Mouse (Mus musculus) limb, embryonic 15.5 days (tissue): Measurements from ENCODE around the gene Majin. TPM values are rescaled to one million over a fixed set of nuclear protein-coding genes. Genes with fewer than 3 reads are reported as not detected.

Experiments used
- ATAC-seq: fragments of 200-750 bp; cut with Nextera tagmentation; 2 replicates; pipeline ENCODE4 v1.8.0; 2017; ENCODE audit warnings: low read depth, moderate TSS enrichment; ENCODE audit not compliant: insufficient number of reproducible peaks, low FRiP score, low TSS enrichment
- H3K27ac ChIP-seq: fragments of 300-500 bp; sonication (generic); 2 replicates; pipeline ENCODE4 v1.5.1; 2015; ENCODE audit warnings: moderate library complexity, mild to moderate bottlenecking, inconsistent platforms
- H3K27me3 ChIP-seq: fragments of 300-500 bp; sonication (generic); 2 replicates; pipeline ENCODE4 v1.6.1; 2015; ENCODE audit warnings: inconsistent platforms
- H3K36me3 ChIP-seq: fragments of 300-500 bp; sonication (generic); 2 replicates; pipeline ENCODE4 v1.6.1; 2015; ENCODE audit warnings: inconsistent platforms
- H3K4me1 ChIP-seq: fragments of 300-500 bp; sonication (generic); 2 replicates; pipeline ENCODE4 v1.6.1; 2015; ENCODE audit warnings: inconsistent platforms
- H3K4me2 ChIP-seq: fragments of 300-500 bp; sonication (generic); 2 replicates; pipeline ENCODE4 v1.6.1; 2015; ENCODE audit warnings: mild to moderate bottlenecking, inconsistent platforms
- H3K4me3 ChIP-seq: fragments of 300-500 bp; sonication (generic); 2 replicates; pipeline ENCODE4 v1.5.1; 2015; ENCODE audit warnings: mild to moderate bottlenecking, inconsistent platforms
- H3K9ac ChIP-seq: fragments of 300-500 bp; sonication (generic); 2 replicates; pipeline ENCODE4 v1.6.1; 2015; ENCODE audit warnings: inconsistent platforms
- H3K9me3 ChIP-seq: fragments of 300-500 bp; sonication (generic); 2 replicates; pipeline ENCODE4 v1.6.1; 2016; ENCODE audit warnings: inconsistent platforms
- WGBS: fragments of 180-500 bp; shearing (Covaris S2); methylation state at CpG from one replicate; pipeline ENCODE4 v1.1.7; 2015; 5-methylcytosine and 5-hydroxymethylcytosine counted together
- microRNA counts: library from miRNA; unstranded; fragments of <30 nt; microRNA quantifications from one replicate; lab custom pipeline; 2016
- microRNA-seq: library from miRNA; unstranded; fragments of <30 nt; microRNA quantifications from one replicate; pipeline ENCODE4, GENCODE M21; 2016
- polyA plus RNA-seq: library from polyadenylated mRNA; unstranded; fragments of >200 nt; fragmentation: Nextera tagmentation; extraction: Ambion mirVana; gene quantifications from 2 replicates; pipeline ENCODE4 v1.2.1, GENCODE M21; 2015

Gene Majin
- polyA plus RNA-seq, 1 experiment from 2014 or later: not detected

DNA sequence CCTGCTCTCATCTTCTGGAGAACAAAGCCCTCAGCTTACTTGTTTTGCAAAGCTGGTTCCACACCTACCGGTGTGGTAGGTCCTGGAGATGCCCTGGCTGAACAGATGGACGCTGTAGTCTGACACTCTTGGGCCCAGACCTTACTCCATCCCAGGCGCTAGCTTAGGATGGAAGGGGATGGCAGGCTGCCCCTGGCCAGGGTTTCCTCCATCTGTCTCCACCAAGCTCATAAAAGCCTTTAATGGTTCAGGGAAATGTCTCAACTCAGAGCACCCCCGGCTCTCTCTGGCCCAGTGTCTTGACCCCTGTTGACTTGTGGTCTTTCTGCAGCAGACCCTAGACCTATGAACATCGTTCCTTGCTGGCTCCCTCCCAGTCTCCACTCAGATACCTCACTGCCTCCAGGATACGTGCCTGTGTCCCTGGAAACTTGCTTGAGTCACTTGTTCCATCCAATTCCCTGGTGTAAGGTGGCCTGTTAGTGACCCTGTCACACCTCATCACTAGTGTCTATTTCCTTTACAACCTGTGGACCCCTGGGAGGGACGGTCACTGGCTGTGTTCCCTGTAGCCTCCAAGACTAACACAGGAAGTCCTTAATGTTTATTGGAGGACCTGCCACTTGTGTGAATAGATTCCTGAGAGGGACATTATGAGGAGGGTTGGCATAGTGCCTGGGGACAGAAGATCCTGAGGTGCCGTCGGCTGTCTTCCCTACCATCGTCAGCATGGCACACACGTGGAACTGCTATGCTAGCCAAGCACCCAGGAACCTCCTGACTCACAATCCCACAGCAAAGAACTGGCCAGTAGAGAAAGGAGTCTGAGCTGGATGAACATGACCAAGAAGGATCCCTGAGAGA is 83.3 kb downstream of the Majin start:
- no peak overlapping the region for H3K27ac ChIP-seq
- no peak overlapping the region for H3K4me3 ChIP-seq
- no peak overlapping the region for H3K4me2 ChIP-seq
- H3K4me1 ChIP-seq: peaks cover 20% of the 10 kb centered on the region
- peaks cover 2% of the 10 kb centered on the region; the same call in 1 of the 2 replicates for H3K36me3 ChIP-seq
- no peaks in the 10 kb centered on the region for H3K27me3 ChIP-seq
- WGBS: 36% methylated on average over 11 of the region's 11 CpGs
- H3K9me3 ChIP-seq: no peaks in the 10 kb centered on the region
- no peak for ATAC-seq
- no peak overlapping the region for H3K9ac ChIP-seq

- Histone ChIP-seq H3K4me2 (no peak overlapping the region), H3K9ac (no peak overlapping the region), H3K9me3 (no peaks in the 10 kb centered on the region), H3K4me1 (peaks cover 17% of the 10 kb centered on the region), H3K27ac (no peak overlapping the region), H3K27me3 (no peaks in the 10 kb centered on the region), H3K4me3 (no peak overlapping the region), H3K36me3 (no peaks in the 10 kb centered on the region)
- no peak for ATAC-seq
- 10% methylated on average over 8 of the region's 8 CpGs for WGBS
These were observed 84.0 kb downstream of the Majin start for GRCm38 (mm10) chr19:6268170-6268528.

GRCm38 (mm10) chr19:6268670-6269132 is 84.5 kb downstream of the Majin start:
- no peak overlapping the region for H3K4me2 ChIP-seq
- no peak overlapping the region for H3K27ac ChIP-seq
- H3K36me3 ChIP-seq: no peaks in the 10 kb centered on the region
- no peaks in the 10 kb centered on the region for H3K9me3 ChIP-seq
- H3K4me3 ChIP-seq: no peak overlapping the region
- peaks cover 17% of the 10 kb centered on the region for H3K4me1 ChIP-seq
- ATAC-seq: no peak
- H3K9ac ChIP-seq: no peak overlapping the region
- H3K27me3 ChIP-seq: no peaks in the 10 kb centered on the region
- 77% methylated on average over 7 of the region's 7 CpGs for WGBS

GRCm38 (mm10) chr19:6269798-6270475 is 85.7 kb downstream of the Majin start:
- Histone ChIP-seq H3K4me3 (no peak overlapping the region), H3K4me1 (peaks cover 16% of the 10 kb centered on the region), H3K9me3 (no peaks in the 10 kb centered on the region), H3K27ac (no peak overlapping the region), H3K9ac (no peak overlapping the region), H3K4me2 (no peak overlapping the region), H3K36me3 (no peaks in the 10 kb centered on the region), H3K27me3 (no peaks in the 10 kb centered on the region)
- ATAC-seq: no peak
- 81% methylated on average over 8 of the region's 8 CpGs for WGBS

GRCm38 (mm10) chr19:6270661-6271060 is 86.5 kb downstream of the Majin start:
- H3K9ac ChIP-seq: no peak overlapping the region
- H3K27me3 ChIP-seq: no peaks in the 10 kb centered on the region
- no peak overlapping the region for H3K4me2 ChIP-seq
- ATAC-seq: no peak
- no peaks in the 10 kb centered on the region for H3K9me3 ChIP-seq
- H3K27ac ChIP-seq: no peak overlapping the region
- H3K4me1 ChIP-seq: peaks cover 21% of the 10 kb centered on the region
- H3K36me3 ChIP-seq: no peaks in the 10 kb centered on the region
- no peak overlapping the region for H3K4me3 ChIP-seq
- 63% methylated on average over 9 of the region's 9 CpGs for WGBS

DNA sequence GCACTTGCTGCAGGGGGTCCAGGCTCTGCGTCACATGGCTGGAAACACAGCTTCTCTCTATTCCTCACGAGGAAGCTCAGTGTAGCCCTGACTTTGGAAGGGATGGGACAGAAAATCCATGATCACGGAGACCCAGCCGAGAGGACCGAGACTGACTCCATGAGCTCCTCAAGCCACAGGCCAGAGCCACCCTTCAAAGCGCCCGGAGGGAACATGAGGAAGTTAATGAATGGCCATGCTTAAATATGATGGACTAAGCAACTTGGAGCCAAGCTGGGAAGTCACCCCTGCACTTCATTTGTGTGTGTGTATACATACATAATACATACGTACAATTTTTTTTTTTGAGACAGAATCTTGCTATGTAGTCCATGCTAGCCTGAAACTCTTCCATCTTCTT is 87.0 kb downstream of the Majin start:
- Histone ChIP-seq H3K9ac (no peak overlapping the region), H3K9me3 (no peaks in the 10 kb centered on the region)
- 43% methylated on average over 8 of the region's 8 CpGs for WGBS

GRCm38 (mm10) chr19:6272053-6272452 is 87.9 kb downstream of the Majin start:
- H3K9me3 ChIP-seq: no peaks in the 10 kb centered on the region
- H3K9ac ChIP-seq: no peak overlapping the region
- ATAC-seq: no peak
- H3K36me3 ChIP-seq: no peaks in the 10 kb centered on the region
- peaks cover 28% of the 10 kb centered on the region for H3K4me1 ChIP-seq
- no peak overlapping the region for H3K4me2 ChIP-seq
- H3K27ac ChIP-seq: no peak overlapping the region
- 67% methylated on average over 7 of the region's 7 CpGs for WGBS
- no peaks in the 10 kb centered on the region for H3K27me3 ChIP-seq
- H3K4me3 ChIP-seq: no peak overlapping the region

More for the DNA sequence above, 87.0 kb downstream of the Majin start:
- H3K27ac ChIP-seq: no peak overlapping the region
- H3K4me2 ChIP-seq: no peak overlapping the region
- peaks cover 27% of the 10 kb centered on the region for H3K4me1 ChIP-seq
- no peaks in the 10 kb centered on the region for H3K27me3 ChIP-seq
- ATAC-seq: no peak
- H3K4me3 ChIP-seq: no peak overlapping the region
- H3K36me3 ChIP-seq: no peaks in the 10 kb centered on the region

- Histone ChIP-seq H3K4me3 (no peak overlapping the region), H3K4me1 (peaks cover 26% of the 10 kb centered on the region), H3K27ac (peak overlapping the region; percentile 59), H3K36me3 (no peaks in the 10 kb centered on the region), H3K9ac (no peak overlapping the region), H3K27me3 (no peaks in the 10 kb centered on the region), H3K4me2 (no peak overlapping the region), H3K9me3 (no peaks in the 10 kb centered on the region)
- 65% methylated on average over 4 of the region's 4 CpGs for WGBS
- no peak for ATAC-seq
These were observed 88.5 kb downstream of the Majin start for GRCm38 (mm10) chr19:6272738-6273137.

DNA sequence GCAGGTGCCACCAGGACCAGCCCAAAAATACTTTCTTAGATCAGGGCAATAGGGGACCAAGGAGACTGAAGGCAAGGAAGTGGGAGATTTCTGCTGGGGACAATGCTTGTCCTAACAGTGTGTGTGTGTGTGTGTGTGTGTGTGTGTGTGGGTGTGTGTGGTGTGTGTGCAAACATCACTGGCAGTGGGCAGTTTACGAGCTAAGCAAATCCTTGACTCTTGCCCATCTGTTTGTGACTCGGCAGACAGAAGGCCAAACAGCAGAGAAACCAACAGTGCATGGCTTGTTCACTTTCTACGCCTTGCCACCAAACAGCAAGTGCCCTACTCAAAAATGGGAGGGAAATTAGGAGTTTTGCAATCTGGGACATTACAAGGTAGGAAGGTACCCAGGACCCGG is 89.4 kb downstream of the Majin start:
- Histone ChIP-seq H3K4me1 (peaks cover 28% of the 10 kb centered on the region), H3K4me3 (no peak overlapping the region), H3K9me3 (no peaks in the 10 kb centered on the region), H3K27me3 (no peaks in the 10 kb centered on the region), H3K36me3 (no peaks in the 10 kb centered on the region), H3K4me2 (no peak overlapping the region), H3K9ac (no peak overlapping the region), H3K27ac (no peak overlapping the region)
- ATAC-seq: no peak
- WGBS: 72% methylated on average over 4 of the region's 4 CpGs

MicroRNAs encoded within 50 kb of the gene (microRNA counts, 519-probe panel; counts per million panel counts)
- microRNA mmu-miR-192 (lab: Ali Mortazavi, UCI): 1,921 counts per million, percentile 32 among the panel's probes with 10 or more counts

Small RNA genes within 50 kb of the gene (microRNA-seq; reads per million reads assigned to microRNA genes)
- gene Mir192 (67.5 reads per million, percentile 45 among the genes with 10 or more reads in this experiment), gene Mir194-2 (42.6 reads per million, percentile 39 among the genes with 10 or more reads in this experiment)

Other genes starting within 250 kb of the Majin start
- 56.9 and 61.0 TPM in 2 replicates for gene Pola2, start 220.2 kb upstream of the Majin start, polyA plus RNA-seq
- not detected in 2 replicates for gene Slc22a20, start 198.2 kb upstream of the Majin start, polyA plus RNA-seq
- 21.1 and 26.0 TPM in 2 replicates for gene Capn1, start 168.5 kb upstream of the Majin start, polyA plus RNA-seq
- 34.1 and 34.5 TPM in 2 replicates for gene Syvn1, start 137.8 kb upstream of the Majin start, polyA plus RNA-seq
- gene Mrpl49, start 126.6 kb upstream of the Majin start, polyA plus RNA-seq: 66.8 and 67.5 TPM in 2 replicates
- 723 and 835 TPM in 2 replicates for gene Fau, start 126.5 kb upstream of the Majin start, polyA plus RNA-seq
- 33.0 and 33.6 TPM in 2 replicates for gene Znhit2, start 123.2 kb upstream of the Majin start, polyA plus RNA-seq
- 19.0 and 28.8 TPM in 2 replicates for gene Tm7sf2, start 116.0 kb upstream of the Majin start, polyA plus RNA-seq
- 64.4 and 72.6 TPM in 2 replicates for gene Vps51, start 107.2 kb upstream of the Majin start, polyA plus RNA-seq
- not detected in 2 replicates for gene Tmem262, start 104.4 kb upstream of the Majin start, polyA plus RNA-seq
- 1.8 and 1.9 TPM in 2 replicates for gene Gm28374, start 102.1 kb upstream of the Majin start, polyA plus RNA-seq
- gene Zfpl1, start 99.4 kb upstream of the Majin start, polyA plus RNA-seq: 88.8 and 93.6 TPM in 2 replicates
- 26.3 and 27.1 TPM in 2 replicates for gene Cdca5, start 99.4 kb upstream of the Majin start, polyA plus RNA-seq
- gene AC131692.1, start 90.0 kb upstream of the Majin start, polyA plus RNA-seq: 0.47 TPM in 1 of 2 replicates, not detected in the other
- gene Naaladl1, start 78.6 kb upstream of the Majin start, polyA plus RNA-seq: 0.22 and 0.28 TPM in 2 replicates
- 43.7 and 49.1 TPM in 2 replicates for gene Sac3d1, start 65.7 kb upstream of the Majin start, polyA plus RNA-seq
- gene Snx15, start 56.1 kb upstream of the Majin start, polyA plus RNA-seq: 32.3 and 34.7 TPM in 2 replicates
- gene Batf2, start 43.4 kb upstream of the Majin start, polyA plus RNA-seq: 0.13 and 0.24 TPM in 2 replicates
- gene Arl2, start 42.8 kb upstream of the Majin start, polyA plus RNA-seq: 89.2 and 89.9 TPM in 2 replicates
- gene Gpha2, start 42.0 kb downstream of the Majin start, polyA plus RNA-seq: 1.8 and 2.1 TPM in 2 replicates
- 26.1 and 30.0 TPM in 2 replicates for gene Ppp2r5b, start 51.5 kb downstream of the Majin start, polyA plus RNA-seq
- 8.6 and 9.0 TPM in 2 replicates for gene Atg2a, start 57.3 kb downstream of the Majin start, polyA plus RNA-seq
- 93.6 and 103 TPM in 2 replicates for gene Ehd1, start 92.3 kb downstream of the Majin start, polyA plus RNA-seq
- 1.4 and 2.0 TPM in 2 replicates for gene Cdc42bpg, start 122.1 kb downstream of the Majin start, polyA plus RNA-seq
- 81.5 and 81.7 TPM in 2 replicates for gene Men1, start 150.6 kb downstream of the Majin start, polyA plus RNA-seq
- 14.6 and 16.2 TPM in 2 replicates for gene Map4k2, start 156.7 kb downstream of the Majin start, polyA plus RNA-seq
- gene Sf1, start 179.3 kb downstream of the Majin start, polyA plus RNA-seq: 115 TPM in 2 replicates
- 23.4 and 89.0 TPM in 2 replicates for gene Pygm, start 200.0 kb downstream of the Majin start, polyA plus RNA-seq
- 35.8 and 38.8 TPM in 2 replicates for gene Rasgrp2, start 215.0 kb downstream of the Majin start, polyA plus RNA-seq
- gene Nrxn2, start 234.3 kb downstream of the Majin start, polyA plus RNA-seq: 0.96 and 1.4 TPM in 2 replicates